Mouse (Mus musculus): ENCODE measurements around the gene Cdip1.

GRCm38 (mm10) chr16:4701211-4701610 lies 88.9 kb downstream of the Cdip1 start:
- TF ChIP-seq ZNF384 (IDR thresholded peaks at IDR 0.05; ENCODE audit: low read depth, low read length) (no peak), HCFC1 (IDR thresholded peaks at IDR 0.05; ENCODE audit: borderline replicate concordance, insufficient read depth, low read length) (no peak), ZC3H11A (IDR thresholded peaks at IDR 0.05; ENCODE audit: borderline replicate concordance, low read depth, low read length) (no peak)
